Mouse (Mus musculus) limb, embryonic 10.5 days (tissue): ENCODE results near the gene 4930455H04Rik. TPM values are rescaled to one million over a fixed set of nuclear protein-coding genes. Genes with fewer than 3 reads are reported as not detected.
A peak's percentile ranks its signal among the peaks of the same experiment; 100 is the strongest.

Source experiments
- DNase-seq: peaks from one replicate; pipeline ENCODE4 v3.0.0-alpha.2; 2017; ENCODE audit warnings: low spot score
- H3K27ac ChIP-seq: fragments of 300-500 bp; sonication (generic); 2 replicates; pipeline ENCODE4 v1.5.1; 2016; ENCODE audit warnings: mild to moderate bottlenecking
- H3K27me3 ChIP-seq: fragments of 300-500 bp; sonication (generic); 2 replicates; pipeline ENCODE4 v1.6.1; 2016; ENCODE audit warnings: low read depth, mild to moderate bottlenecking; ENCODE audit not compliant: poor library complexity, severe bottlenecking
- H3K36me3 ChIP-seq: fragments of 300-500 bp; sonication (generic); 2 replicates; pipeline ENCODE4 v1.6.1; 2016; ENCODE audit warnings: mild to moderate bottlenecking, moderate library complexity
- H3K4me1 ChIP-seq: fragments of 300-500 bp; sonication (generic); 2 replicates; pipeline ENCODE4 v1.6.1; 2016
- H3K4me3 ChIP-seq: fragments of 300-500 bp; sonication (generic); 2 replicates; pipeline ENCODE4 v1.5.1; 2016; ENCODE audit warnings: mild to moderate bottlenecking, moderate library complexity
- H3K9me3 ChIP-seq: fragments of 300-500 bp; sonication (generic); replicated peaks from 2 replicates; pipeline ENCODE4 v1.6.1; 2016; ENCODE audit warnings: mild to moderate bottlenecking
- WGBS: fragments of 180-500 bp; shearing (Covaris S2); methylation state at CpG from one replicate; pipeline ENCODE4 v1.1.7; 2016; 5-methylcytosine and 5-hydroxymethylcytosine counted together
- polyA plus RNA-seq: library from polyadenylated mRNA; unstranded; fragments of >200 nt; fragmentation: Nextera tagmentation; extraction: Ambion mirVana; gene quantifications from 2 replicates; pipeline ENCODE4 v1.2.1, GENCODE M21; 2016

Gene 4930455H04Rik
- polyA plus RNA-seq, 1 experiment from 2014 or later: not detected

- no peak overlapping the region for H3K4me3 ChIP-seq
- no peaks in the 10 kb centered on the region for H3K27me3 ChIP-seq
- H3K27ac ChIP-seq: no peak overlapping the region
- DNase-seq: no peak
- 87% methylated on average over 8 of the region's 8 CpGs for WGBS
- H3K9me3 ChIP-seq: no peaks in the 10 kb centered on the region
- H3K4me1 ChIP-seq: no peaks in the 10 kb centered on the region
- H3K36me3 ChIP-seq: no peaks in the 10 kb centered on the region
Observed at GRCm38 (mm10) chr3:116952242-116952899, 15.7 kb upstream of the 4930455H04Rik start.

- Histone ChIP-seq H3K36me3 (no peaks in the 10 kb centered on the region), H3K9me3 (no peaks in the 10 kb centered on the region), H3K4me3 (no peak overlapping the region), H3K27me3 (no peaks in the 10 kb centered on the region), H3K4me1 (no peaks in the 10 kb centered on the region), H3K27ac (no peak overlapping the region)
- no peak for DNase-seq
- 86% methylated on average over 6 of the region's 6 CpGs for WGBS
Observed at GRCm38 (mm10) chr3:116953366-116953765, 14.7 kb upstream of the 4930455H04Rik start.

GRCm38 (mm10) chr3:116955061-116955460 is 13.0 kb upstream of the 4930455H04Rik start:
- H3K27me3 ChIP-seq: no peaks in the 10 kb centered on the region
- H3K9me3 ChIP-seq: no peaks in the 10 kb centered on the region
- no peaks in the 10 kb centered on the region for H3K36me3 ChIP-seq
- no peak overlapping the region for H3K4me3 ChIP-seq
- no peaks in the 10 kb centered on the region for H3K4me1 ChIP-seq
- H3K27ac ChIP-seq: no peak overlapping the region
- DNase-seq: no peak
- 71% methylated on average over 6 of the region's 6 CpGs for WGBS

GRCm38 (mm10) chr3:116960414-116960813 is 7.7 kb upstream of the 4930455H04Rik start:
- Histone ChIP-seq H3K9me3 (no peaks in the 10 kb centered on the region), H3K4me3 (no peak overlapping the region), H3K36me3 (no peaks in the 10 kb centered on the region), H3K27me3 (no peaks in the 10 kb centered on the region), H3K27ac (no peak overlapping the region), H3K4me1 (no peaks in the 10 kb centered on the region)
- WGBS: 86% methylated on average over 2 of the region's 2 CpGs
- no peak for DNase-seq

GRCm38 (mm10) chr3:116961354-116962142 is 6.5 kb upstream of the 4930455H04Rik start:
- no peak overlapping the region for H3K4me3 ChIP-seq
- WGBS: 73% methylated on average over 15 of the region's 15 CpGs
- no peaks in the 10 kb centered on the region for H3K4me1 ChIP-seq
- H3K27ac ChIP-seq: no peak overlapping the region
- no peaks in the 10 kb centered on the region for H3K9me3 ChIP-seq
- no peaks in the 10 kb centered on the region for H3K27me3 ChIP-seq
- no peaks in the 10 kb centered on the region for H3K36me3 ChIP-seq
- no peak for DNase-seq

- no peaks in the 10 kb centered on the region for H3K36me3 ChIP-seq
- no peak for DNase-seq
- 82% methylated on average over 4 of the region's 4 CpGs for WGBS
- H3K4me3 ChIP-seq: no peak overlapping the region
- no peaks in the 10 kb centered on the region for H3K9me3 ChIP-seq
- no peak overlapping the region for H3K27ac ChIP-seq
- no peaks in the 10 kb centered on the region for H3K27me3 ChIP-seq
- H3K4me1 ChIP-seq: peaks cover 2% of the 10 kb centered on the region
Observed at GRCm38 (mm10) chr3:116963213-116963612, 4.9 kb upstream of the 4930455H04Rik start.

- DNase-seq: no peak
- Histone ChIP-seq H3K9me3 (no peaks in the 10 kb centered on the region), H3K27ac (no peak overlapping the region), H3K36me3 (no peaks in the 10 kb centered on the region), H3K27me3 (no peaks in the 10 kb centered on the region), H3K4me1 (peaks cover 8% of the 10 kb centered on the region), H3K4me3 (no peak overlapping the region)
- 92% methylated on average over 9 of the region's 9 CpGs for WGBS
Observed at GRCm38 (mm10) chr3:116964426-116964825, 3.6 kb upstream of the 4930455H04Rik start.

- no peaks in the 10 kb centered on the region for H3K9me3 ChIP-seq
- H3K4me3 ChIP-seq: no peak overlapping the region
- no peaks in the 10 kb centered on the region for H3K27me3 ChIP-seq
- no peak overlapping the region for H3K27ac ChIP-seq
- WGBS: 46% methylated on average over 4 of the region's 4 CpGs
- H3K4me1 ChIP-seq: peaks cover 8% of the 10 kb centered on the region
- no peaks in the 10 kb centered on the region for H3K36me3 ChIP-seq
- no peak for DNase-seq
Observed at GRCm38 (mm10) chr3:116966225-116966624, 1.8 kb upstream of the 4930455H04Rik start.

- Histone ChIP-seq H3K4me1 (peaks cover 8% of the 10 kb centered on the region), H3K27me3 (no peaks in the 10 kb centered on the region), H3K36me3 (no peaks in the 10 kb centered on the region), H3K9me3 (no peaks in the 10 kb centered on the region), H3K27ac (no peak overlapping the region), H3K4me3 (no peak overlapping the region)
- WGBS: 76% methylated on average over 6 of the region's 6 CpGs
- DNase-seq: no peak
Observed at GRCm38 (mm10) chr3:116966800-116967199, 1.3 kb upstream of the 4930455H04Rik start.

- Histone ChIP-seq H3K9me3 (no peaks in the 10 kb centered on the region), H3K27me3 (no peaks in the 10 kb centered on the region), H3K4me3 (no peak overlapping the region), H3K4me1 (peaks cover 8% of the 10 kb centered on the region), H3K36me3 (no peaks in the 10 kb centered on the region), H3K27ac (no peak overlapping the region)
- DNase-seq: no peak
- WGBS: 88% methylated on average over 6 of the region's 6 CpGs
Observed at GRCm38 (mm10) chr3:116967436-116967835, 631 bp upstream of the 4930455H04Rik start.

GRCm38 (mm10) chr3:116968540-116968997 is 502 bp downstream of the 4930455H04Rik start, which contains the start of gene Palmd:
Gene Palmd, minus strand, starts transcription at chr3:116968987.
- H3K27ac ChIP-seq: peak within 1 kb of the TSS; percentile 68; the same call in 1 of the 2 replicates
- H3K4me1 ChIP-seq: peaks cover 8% of the 10 kb centered on the region
- no peaks in the 10 kb centered on the region for H3K27me3 ChIP-seq
- H3K9me3 ChIP-seq: no peaks in the 10 kb centered on the region
- H3K36me3 ChIP-seq: no peaks in the 10 kb centered on the region
- DNase-seq: peak; percentile 57
- WGBS: 12% methylated on average over 17 of the region's 17 CpGs
- H3K4me3 ChIP-seq: peak within 1 kb of the TSS; percentile 49

GRCm38 (mm10) chr3:116969003-116969402 is 936 bp downstream of the 4930455H04Rik start:
- H3K27ac ChIP-seq: peak overlapping the region; percentile 68; the same call in 1 of the 2 replicates
- H3K27me3 ChIP-seq: no peaks in the 10 kb centered on the region
- WGBS: 27% methylated on average over 5 of the region's 5 CpGs
- H3K4me1 ChIP-seq: peaks cover 8% of the 10 kb centered on the region
- no peaks in the 10 kb centered on the region for H3K36me3 ChIP-seq
- no peak for DNase-seq
- H3K9me3 ChIP-seq: no peaks in the 10 kb centered on the region
- peak overlapping the region; percentile 49 for H3K4me3 ChIP-seq

- Histone ChIP-seq H3K36me3 (no peaks in the 10 kb centered on the region), H3K27me3 (no peaks in the 10 kb centered on the region), H3K27ac (no peak overlapping the region), H3K4me1 (peaks cover 8% of the 10 kb centered on the region), H3K9me3 (no peaks in the 10 kb centered on the region), H3K4me3 (no peak overlapping the region)
- WGBS: 75% methylated on average over 5 of the region's 5 CpGs
- no peak for DNase-seq
Observed at GRCm38 (mm10) chr3:116969786-116970185, 1.7 kb downstream of the 4930455H04Rik start.
